Mouse (Mus musculus): ENCODE results near the gene Mrps11. TPM values are rescaled to one million over a fixed set of nuclear protein-coding genes. Genes with fewer than 3 reads are reported as not detected.
A peak's percentile ranks its signal among the peaks of the same experiment; 100 is the strongest.

Mrps11 gene
- total RNA-seq (2021), result 10 to 100 TPM; 42.8 to 46.5 TPM
- long read RNA-seq, experiment 1, transcript Mrps11-201 (6 exons, 1,056 nt), result major isoform, 17 of 28 reads
- long read RNA-seq, experiment 1, transcript Mrps11-205 (6 exons, 825 nt), result minor isoform, 5 of 28 reads
- long read RNA-seq, experiment 1, partial matches to known transcripts, result 4 of 28 reads
- long read RNA-seq, experiment 1, other reads (novel, unspliced or antisense), result 1 of 28 reads
- long read RNA-seq, experiment 2, transcript Mrps11-201 (6 exons, 1,056 nt), result major isoform, 31 of 51 reads
- long read RNA-seq, experiment 2, transcript Mrps11-205 (6 exons, 825 nt), result minor isoform, 6 of 51 reads
- long read RNA-seq, experiment 2, partial matches to known transcripts, result 8 of 51 reads
- long read RNA-seq, experiment 2, other reads (novel, unspliced or antisense), result 4 of 51 reads

DNA sequence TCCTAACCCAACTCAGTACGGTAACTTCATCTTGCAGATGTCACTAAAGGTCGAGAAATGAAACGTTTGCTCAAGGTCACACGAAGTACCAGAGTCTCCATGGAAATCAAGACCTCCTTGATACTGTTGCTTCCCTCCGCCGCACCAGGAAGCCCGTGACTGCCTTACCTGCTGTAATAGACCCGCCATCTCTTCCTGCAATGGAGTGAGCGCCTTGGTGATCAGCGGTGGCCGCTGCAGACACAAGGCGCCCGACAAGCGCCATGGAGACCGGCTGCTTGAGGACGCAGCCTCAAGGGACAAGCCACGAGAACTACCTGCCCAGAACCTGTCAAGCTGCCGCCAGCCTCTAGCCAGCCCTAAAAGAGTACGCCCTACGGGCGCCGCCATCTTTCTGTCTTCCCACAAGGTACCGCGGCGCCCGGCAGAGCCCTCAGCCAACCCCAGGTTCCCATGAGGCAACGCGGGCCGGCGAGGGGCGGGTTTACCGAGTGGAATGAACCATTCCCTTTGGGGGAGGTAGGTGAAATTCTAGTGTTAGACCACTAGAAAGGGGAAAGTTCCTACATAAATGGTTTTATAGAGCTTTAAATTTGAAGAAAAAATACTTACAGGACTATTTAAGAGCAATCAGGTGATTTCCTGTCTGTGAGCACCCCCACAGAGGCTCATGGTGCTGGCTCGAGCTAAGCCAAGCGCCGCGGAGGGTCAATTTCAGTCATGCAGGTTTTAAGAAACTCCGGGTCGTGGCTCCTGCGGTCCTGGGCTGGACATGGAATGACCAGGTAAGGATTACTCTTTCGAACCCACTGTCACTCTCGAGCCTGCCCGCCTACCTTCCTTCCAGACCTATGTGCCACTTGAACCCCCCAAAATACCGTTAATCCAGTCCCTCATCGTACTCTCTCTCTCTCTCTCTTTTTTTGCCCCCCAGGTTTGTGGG, at the start of gene Mrps11, which contains the start of gene Mrpl46:
Gene Mrps11, plus strand, starts transcription at position 481 of the 943 bp plus-strand sequence.
Gene Mrpl46, minus strand, starts transcription at position 893 of the 943 bp plus-strand sequence.
- H3K4me3 ChIP-seq, result peak within 1 kb of the TSS; percentile 85
- TF ChIP-seq CTCF (conservative IDR thresholded peaks at IDR 0.05), result no peak

DNA sequence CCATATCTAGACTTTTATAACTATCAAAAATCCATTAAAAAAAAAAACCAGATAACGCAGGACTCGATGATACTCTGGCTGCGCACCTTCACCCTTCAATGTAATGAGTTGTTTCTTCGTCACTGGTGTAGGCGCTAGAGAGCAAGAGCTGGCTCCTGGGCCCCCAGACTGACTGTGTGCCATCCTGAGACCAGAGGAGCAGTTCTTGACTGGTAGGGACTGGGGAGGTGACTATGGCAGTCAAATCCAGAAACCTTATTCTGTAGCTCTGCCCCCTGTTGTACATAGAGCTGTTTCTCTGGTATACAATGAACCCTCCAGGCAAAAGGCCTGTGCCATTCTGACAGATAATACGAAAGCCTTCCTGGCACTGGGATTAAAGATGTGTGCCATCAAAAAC, 45.7 kb upstream of the Mrps11 start:
- Histone ChIP-seq H3K27ac (no peak overlapping the region), H3K4me3 (no peak overlapping the region)
- no peak for TF ChIP-seq CTCF (conservative IDR thresholded peaks at IDR 0.05)
- DNase-seq (ENCODE audit: low spot score in 2 of 2), result no peak

More for the DNA sequence above, at the start of gene Mrps11, which contains the start of gene Mrpl46:
- peak within 1 kb of the TSS; percentile 99 for H3K27ac ChIP-seq
- DNase-seq (ENCODE audit: low spot score in 2 of 2), result peak; percentile 87 to 88

DNA sequence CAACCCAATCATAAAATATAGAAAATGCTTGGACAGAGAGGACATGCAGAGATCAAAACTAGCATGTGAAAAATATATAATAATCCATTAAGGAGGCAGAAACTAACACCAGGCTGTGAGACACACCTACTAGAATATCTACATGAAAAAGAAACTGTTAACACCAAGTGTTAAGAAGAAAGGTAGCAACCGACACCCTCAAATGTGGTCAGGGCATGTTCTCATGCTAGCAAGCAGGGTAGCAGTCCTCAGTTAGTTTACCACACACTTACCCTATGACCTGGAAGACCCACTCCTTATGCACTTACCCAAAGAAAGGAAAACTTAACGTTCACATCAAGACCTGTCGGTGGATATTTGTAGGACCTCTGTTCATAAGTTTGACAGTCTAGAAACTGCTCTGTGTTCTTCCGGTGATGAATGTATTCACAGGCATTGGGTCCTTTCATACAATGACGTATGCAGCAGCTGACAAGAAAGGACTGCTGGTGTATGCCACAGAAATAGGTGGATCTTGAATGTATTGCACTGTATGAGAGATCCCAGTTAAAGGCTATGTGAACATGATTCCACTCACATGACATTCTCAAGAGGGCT, 45.2 kb upstream of the Mrps11 start, which contains the start of gene Ntrk3:
Gene Ntrk3, minus strand, starts transcription at position 399 of the 597 bp plus-strand sequence.
- TF ChIP-seq CTCF (conservative IDR thresholded peaks at IDR 0.05), result no peak
- no peak for DNase-seq (ENCODE audit: low spot score in 2 of 2)
- Histone ChIP-seq H3K27ac (no peak within 1 kb of the TSS), H3K4me3 (no peak within 1 kb of the TSS)

DNA sequence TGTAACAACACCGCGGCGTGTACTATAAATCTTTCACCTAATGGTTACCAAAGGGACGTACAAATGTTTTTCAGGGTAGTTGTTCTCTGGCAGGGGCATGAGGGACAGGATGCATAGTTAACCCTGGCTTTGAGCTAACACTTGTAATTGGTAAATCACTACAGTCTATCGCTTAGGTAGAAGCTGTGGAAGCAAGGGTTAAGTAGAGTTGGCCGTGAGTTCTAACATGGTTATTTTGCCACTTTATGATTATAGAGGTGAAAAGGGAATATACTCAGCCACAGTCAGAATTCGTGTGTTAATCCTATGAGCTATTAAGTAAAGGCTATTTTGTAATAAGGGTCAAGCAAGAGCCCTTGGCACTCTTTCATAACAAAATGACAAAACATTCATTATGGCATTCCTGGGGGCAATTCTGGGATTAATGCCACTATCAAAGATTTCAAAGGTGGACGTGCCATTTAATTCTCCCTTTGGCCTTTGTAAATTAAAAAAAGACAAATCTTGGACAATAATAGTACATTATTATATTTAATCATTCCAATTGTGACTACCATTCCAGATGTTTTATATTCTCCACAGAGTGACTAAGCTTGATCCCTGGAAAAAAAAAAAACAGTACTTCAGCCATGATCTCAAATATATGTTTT, 43.4 kb upstream of the Mrps11 start:
- Histone ChIP-seq H3K4me3 (no peak overlapping the region), H3K27ac (no peak overlapping the region)
- no peak for DNase-seq (ENCODE audit: low spot score in 2 of 2)
- no peak for TF ChIP-seq CTCF (conservative IDR thresholded peaks at IDR 0.05)

DNA sequence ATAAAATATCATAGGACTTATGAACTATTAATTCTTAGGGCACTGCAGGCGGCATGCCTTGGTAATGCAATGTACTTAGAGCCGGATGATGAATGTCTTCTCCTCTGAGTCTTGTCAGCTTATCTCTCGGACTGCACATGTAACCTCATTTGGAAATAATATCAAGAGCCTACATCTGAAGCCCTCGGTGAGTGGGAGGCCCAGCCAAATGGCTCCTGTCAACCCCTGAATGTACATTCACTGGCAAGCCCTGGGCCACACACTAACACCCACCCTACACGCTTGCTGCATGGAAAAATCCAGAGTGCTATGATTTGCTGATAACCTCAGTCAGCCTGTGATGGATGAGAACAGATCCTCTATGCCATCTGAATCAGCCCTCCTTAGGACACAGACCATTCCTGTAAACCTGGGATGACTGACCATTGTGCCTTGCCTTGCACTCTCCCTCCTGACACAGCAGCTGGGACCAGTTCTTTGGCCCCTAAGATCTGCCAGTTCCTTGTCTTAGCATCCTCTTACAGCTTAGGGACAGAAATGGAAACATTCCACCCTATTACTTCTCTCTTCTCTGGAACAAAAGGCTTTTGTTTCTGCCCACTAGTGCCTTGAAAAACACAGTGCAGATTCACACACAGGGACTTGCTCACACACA, 39.1 kb upstream of the Mrps11 start:
- Histone ChIP-seq H3K27ac (no peak overlapping the region), H3K4me3 (no peak overlapping the region)
- no peak for DNase-seq (ENCODE audit: low spot score in 2 of 2)
- TF ChIP-seq CTCF (conservative IDR thresholded peaks at IDR 0.05), result no peak

DNA sequence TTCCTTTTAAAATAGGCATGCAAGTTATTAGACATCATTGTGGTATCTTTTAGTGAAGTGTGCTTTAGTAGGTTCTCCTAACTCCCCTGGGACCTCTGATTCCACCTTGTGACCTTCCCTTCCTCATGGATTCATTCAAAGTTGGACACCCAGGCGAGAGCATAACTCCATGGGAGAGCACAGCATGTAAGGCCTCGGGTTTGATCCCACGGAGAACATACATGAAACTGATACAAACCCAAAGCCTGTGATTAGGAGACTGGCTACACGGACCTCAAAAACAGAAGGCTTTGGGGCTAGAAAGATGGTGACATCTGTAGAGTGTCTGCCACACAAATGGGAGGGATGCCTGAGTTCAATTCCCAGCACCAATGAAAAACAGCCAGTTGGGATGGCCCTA, 30.0 kb upstream of the Mrps11 start:
- no peak for DNase-seq (ENCODE audit: low spot score in 2 of 2)
- H3K4me3 ChIP-seq, result no peak overlapping the region
- H3K27ac ChIP-seq, result no peak overlapping the region
- no peak for TF ChIP-seq CTCF (conservative IDR thresholded peaks at IDR 0.05)

DNA sequence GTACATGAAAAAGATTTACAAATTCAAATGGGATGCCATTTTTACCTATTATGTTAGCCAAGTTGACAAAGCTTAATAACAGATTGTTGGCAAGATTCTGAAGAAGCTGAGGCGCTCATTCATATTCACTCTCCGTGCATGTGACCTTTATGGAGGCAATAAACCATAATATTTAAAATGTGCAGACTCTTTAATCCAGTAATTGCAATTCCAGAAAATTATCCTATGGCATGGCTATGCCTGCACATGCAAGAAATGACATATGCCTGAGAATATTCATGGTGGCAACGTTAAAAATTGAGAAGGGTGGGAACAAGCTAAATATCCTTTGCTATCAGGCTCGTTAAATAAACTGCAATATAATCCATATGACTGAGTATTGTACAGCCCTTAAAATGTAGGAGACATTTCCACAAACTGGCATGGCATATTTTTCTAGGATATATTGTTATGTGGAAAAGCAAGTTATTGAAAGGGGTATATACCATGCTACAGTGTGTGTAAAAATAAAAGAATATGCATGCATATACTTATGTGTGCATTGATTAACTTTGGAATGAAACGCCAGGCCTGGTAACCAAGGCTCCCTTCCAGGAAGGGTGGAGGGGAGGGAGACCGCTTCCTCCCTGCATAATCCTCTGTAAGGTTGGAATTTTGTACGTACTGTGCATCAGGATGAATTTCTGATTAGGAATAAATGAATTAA, 29.0 kb upstream of the Mrps11 start:
- Histone ChIP-seq H3K4me3 (no peak overlapping the region), H3K27ac (peak overlapping the region; percentile 49; the same call in 1 of the 2 replicates)
- TF ChIP-seq CTCF (conservative IDR thresholded peaks at IDR 0.05), result no peak
- no peak for DNase-seq (ENCODE audit: low spot score in 2 of 2)

DNA sequence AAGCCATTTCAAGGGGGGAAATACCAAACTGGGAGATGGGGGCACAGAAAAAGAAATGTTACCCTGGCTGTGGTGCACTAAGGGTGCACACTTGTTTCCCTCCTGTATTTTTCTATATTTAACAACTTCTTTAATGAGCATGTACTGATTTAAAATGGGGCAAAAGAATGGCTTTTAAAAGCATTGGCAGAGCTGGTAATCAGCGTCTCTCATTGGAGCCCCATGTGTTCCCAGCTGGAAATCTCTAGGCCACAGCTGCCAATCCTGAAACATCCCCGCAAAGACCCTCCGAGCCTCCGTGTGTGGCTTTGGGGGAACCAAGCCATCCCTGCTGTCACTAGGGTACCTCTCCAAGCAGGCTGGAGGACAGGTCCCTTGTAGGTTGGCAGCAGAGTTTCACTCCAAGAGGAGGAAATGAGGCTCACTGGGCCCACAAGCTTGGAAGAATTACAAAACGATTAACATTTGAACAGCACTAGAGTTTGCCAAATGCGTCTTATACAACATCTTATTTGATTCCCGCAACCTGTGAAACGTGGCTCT, 28.4 kb upstream of the Mrps11 start:
- no peak for TF ChIP-seq CTCF (conservative IDR thresholded peaks at IDR 0.05)
- no peak overlapping the region for H3K4me3 ChIP-seq
- no peak for DNase-seq (ENCODE audit: low spot score in 2 of 2)
- H3K27ac ChIP-seq, result peak overlapping the region; percentile 49; the same call in 1 of the 2 replicates

DNA sequence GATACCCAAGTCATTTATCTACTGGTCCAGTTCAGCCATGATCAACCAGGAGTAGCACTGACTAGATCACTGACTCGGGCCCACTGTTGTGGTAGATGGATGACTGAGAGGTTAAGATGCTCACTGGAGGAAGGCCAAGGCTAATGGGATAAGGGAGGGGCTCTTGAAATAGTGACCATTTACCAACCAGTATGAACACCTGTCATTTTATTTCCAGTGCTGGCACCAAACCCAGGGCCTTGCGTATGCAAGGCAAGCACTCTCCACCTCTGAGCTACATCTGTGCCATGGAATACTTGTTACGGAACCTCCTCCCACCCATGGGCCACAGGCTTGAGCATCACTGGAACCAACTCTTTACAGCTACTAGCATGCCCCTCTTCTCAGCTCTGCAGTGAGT, 19.1 kb upstream of the Mrps11 start:
- DNase-seq (ENCODE audit: low spot score in 2 of 2), result no peak
- no peak for TF ChIP-seq CTCF (conservative IDR thresholded peaks at IDR 0.05)
- Histone ChIP-seq H3K27ac (no peak overlapping the region), H3K4me3 (no peak overlapping the region)

DNA sequence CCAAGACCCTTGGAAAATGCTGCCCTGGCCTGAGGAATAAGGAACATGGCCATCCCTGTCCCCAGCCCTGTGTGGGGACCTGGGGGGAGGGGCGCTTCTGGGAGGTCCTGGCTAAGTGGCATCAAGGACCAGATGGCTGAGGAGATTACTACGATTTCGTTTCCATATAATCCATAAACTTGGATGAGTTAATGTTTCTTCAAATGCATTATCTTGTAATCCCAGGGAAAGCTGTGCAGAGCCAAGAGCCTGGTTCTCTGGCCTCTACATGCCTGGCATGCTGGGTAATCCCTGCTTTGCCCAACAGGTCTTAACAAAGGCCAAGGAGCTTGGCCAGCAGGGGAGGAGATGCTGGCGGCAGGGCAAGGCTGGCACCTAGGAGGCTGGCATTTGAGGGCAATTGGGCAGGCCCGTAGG, 17.7 kb upstream of the Mrps11 start:
- TF ChIP-seq CTCF (conservative IDR thresholded peaks at IDR 0.05), result peak; percentile 21; the same call in 1 of the 2 replicates
- H3K4me3 ChIP-seq, result no peak overlapping the region
- no peak for DNase-seq (ENCODE audit: low spot score in 2 of 2)
- no peak overlapping the region for H3K27ac ChIP-seq

All from layer of hippocampus, adult 2 months (tissue).